Comparison of ENCODE assay signal across 27 mouse cellular contexts in genomic region chr16:4263486-4263885, GRCm38 (mm10).
"Had no signal": no experiment of that assay in that cellular context is flagged by ENCODE, and none has a peak within 500 bp of the region (broad histone marks: within the 10 kb centered on the region; RNA-seq: fewer than 3 reads in every experiment).

No protein-coding gene starts in this region.

- H3K27me3 ChIP-seq: heart, embryonic 15.5 days; limb, embryonic 15.5 days had no signal

- ATAC-seq: hindbrain, embryonic 16.5 days; inflammation-experienced regulatory T-cells, adult 6 months; liver, embryonic 12.5 days had no signal

- H3K4me2 ChIP-seq: heart, embryonic 11.5 days; heart, embryonic 13.5 days; heart, embryonic 15.5 days; hindbrain, embryonic 12.5 days; hindbrain, embryonic 14.5 days; kidney, embryonic 15.5 days; limb, embryonic 13.5 days; limb, embryonic 15.5 days; liver, embryonic 12.5 days had no signal

- H3K4me3 ChIP-seq: gastrocnemius, adult 2 months; heart, embryonic 13.5 days; heart, embryonic 15.5 days; hindbrain, embryonic 10.5 days; hindbrain, embryonic 12.5 days; kidney, embryonic 15.5 days; limb, embryonic 13.5 days; limb, embryonic 15.5 days; liver, embryonic 12.5 days had no signal

- H3K27ac ChIP-seq: gastrocnemius, adult 2 months; heart, embryonic 13.5 days; heart, embryonic 15.5 days; hindbrain, embryonic 10.5 days; hindbrain, embryonic 12.5 days; hindbrain, embryonic 14.5 days; kidney, embryonic 15.5 days; kidney, postnatal 0 days; limb, embryonic 13.5 days; limb, embryonic 15.5 days; liver, embryonic 12.5 days; liver, embryonic 14.5 days had no signal

- H3K36me3 ChIP-seq: heart, embryonic 13.5 days; heart, embryonic 15.5 days; hindbrain, embryonic 10.5 days; hindbrain, embryonic 12.5 days; kidney, embryonic 15.5 days; limb, embryonic 13.5 days; limb, embryonic 15.5 days; liver, embryonic 12.5 days had no signal

- H3K9ac ChIP-seq: heart, embryonic 13.5 days; heart, embryonic 15.5 days; hindbrain, embryonic 12.5 days; hindbrain, embryonic 14.5 days; kidney, embryonic 15.5 days; limb, embryonic 13.5 days; limb, embryonic 15.5 days; liver, embryonic 12.5 days; liver, embryonic 14.5 days had no signal

- DNase-seq: gastrocnemius, adult 2 months; gastrocnemius, postnatal 10 days; gastrocnemius, postnatal 25 days; heart, adult 18-20 months; heart, postnatal 14 days; heart, postnatal 4 days; kidney, adult 11 months; kidney, adult 2 months; kidney, adult 9 months; kidney, postnatal 14 days; kidney, postnatal 36 days; layer of hippocampus, postnatal 36 days; left cerebral cortex, postnatal 4 days had no signal

- H3K9me3 ChIP-seq: heart, embryonic 13.5 days; heart, embryonic 15.5 days; hindbrain, embryonic 10.5 days; hindbrain, embryonic 12.5 days; kidney, embryonic 15.5 days; limb, embryonic 13.5 days; limb, embryonic 15.5 days; liver, embryonic 12.5 days had no signal
